8 mouse cellular contexts compared by ENCODE assay signal in the genomic region with DNA sequence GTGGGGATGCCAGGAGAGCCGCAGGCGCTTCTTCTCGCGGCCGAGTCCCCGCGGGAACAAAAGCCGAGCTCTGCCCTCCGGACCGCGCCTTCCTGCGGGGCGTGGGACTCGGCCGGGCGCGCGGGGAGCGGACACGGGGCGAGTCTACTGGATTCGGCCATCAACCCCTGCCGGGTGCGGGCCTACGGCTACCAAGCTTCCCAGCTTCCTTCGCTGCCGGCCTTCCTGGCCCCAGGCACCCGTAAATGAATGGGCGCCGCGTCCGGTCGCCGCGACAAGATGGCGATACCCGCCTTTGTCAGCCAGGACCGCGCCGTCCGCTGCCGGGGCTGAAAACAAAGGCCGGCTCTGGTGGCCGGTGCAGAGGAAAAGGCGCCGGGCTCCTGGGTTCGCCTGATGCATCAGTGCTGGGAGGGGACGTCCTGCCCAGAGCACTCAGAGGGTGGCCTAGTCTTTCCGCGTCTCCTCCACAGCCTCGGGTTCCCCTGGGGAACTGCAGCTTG. TPM values are rescaled to one million over a fixed set of nuclear protein-coding genes. Genes with fewer than 3 reads are reported as not detected.
DNase-seq lines count a peak whose midpoint lies in the region; ATAC-seq and TF ChIP-seq lines count a peak whose summit lies in the region.

No protein-coding gene starts in this region.

- DNase-seq in ovary, postnatal 36 days (ENCODE audit: low spot score), result peak; percentile 67
- no peak for DNase-seq in ovary, postnatal 10 days (ENCODE audit: low spot score)
- DNase-seq in embryo, embryonic 10.5 days (ENCODE audit: low spot score), result peak; percentile 69
- peak; percentile 69 to 72 for DNase-seq in heart, adult 18-20 months
- peak; percentile 51 for DNase-seq in liver, embryonic 13.5 days
- peak; percentile 61 for DNase-seq in naive thymus-derived CD4-positive, alpha-beta T cell, adult 2 months (ENCODE audit: low read depth)
- DNase-seq in testis, postnatal 14 days (ENCODE audit: low spot score), result peak; percentile 62

- TF ChIP-seq CTCF in intestine, postnatal 0 days (IDR thresholded peaks at IDR 0.05; ENCODE audit: low read depth), result no peak

- H3K4me1 ChIP-seq in intestine, postnatal 0 days (replicated peaks; ENCODE audit: control insufficient read depth, insufficient read depth, low read length), result peaks cover 22% of the 10 kb centered on the region
- H3K4me1 ChIP-seq in liver, embryonic 13.5 days (replicated peaks), result peaks cover 80% of the 10 kb centered on the region

- no peak for ATAC-seq in intestine, postnatal 0 days
- ATAC-seq in liver, embryonic 13.5 days (ENCODE audit: low read depth), result peak; percentile 30

- under 1% methylated on average over 46 of the region's 51 CpGs for WGBS in intestine, postnatal 0 days
- WGBS in liver, embryonic 13.5 days (ENCODE audit: insufficient replicate concordance), result under 1% methylated on average over 51 of the region's 51 CpGs

- H3K4me2 ChIP-seq in intestine, postnatal 0 days (replicated peaks; ENCODE audit: low read depth), result peak overlapping the region; percentile 84
- H3K4me2 ChIP-seq in liver, embryonic 13.5 days, result peak overlapping the region; percentile 99

- H3K4me3 ChIP-seq in intestine, postnatal 0 days (ENCODE audit: low read depth, low read length), result peak overlapping the region; percentile 97
- peak overlapping the region; percentile 92 for H3K4me3 ChIP-seq in liver, embryonic 13.5 days (replicated peaks)

- no peaks in the 10 kb centered on the region for H3K36me3 ChIP-seq in intestine, postnatal 0 days (ENCODE audit: control insufficient read depth, insufficient read depth)
- no peaks in the 10 kb centered on the region for H3K36me3 ChIP-seq in liver, embryonic 13.5 days

- peak overlapping the region; percentile 100 for H3K9ac ChIP-seq in intestine, postnatal 0 days (ENCODE audit: low read depth, low read length)
- peak overlapping the region; percentile 95 for H3K9ac ChIP-seq in liver, embryonic 13.5 days

- no peaks in the 10 kb centered on the region for H3K9me3 ChIP-seq in intestine, postnatal 0 days (ENCODE audit: control insufficient read depth)
- H3K9me3 ChIP-seq in liver, embryonic 13.5 days (replicated peaks), result no peaks in the 10 kb centered on the region

- peak overlapping the region; percentile 96 for H3K27ac ChIP-seq in intestine, postnatal 0 days (ENCODE audit: low read depth, low read length)
- H3K27ac ChIP-seq in liver, embryonic 13.5 days, result peak overlapping the region; percentile 80

- no peaks in the 10 kb centered on the region for H3K27me3 ChIP-seq in intestine, postnatal 0 days (replicated peaks; ENCODE audit: control insufficient read depth, insufficient read depth, low read length)
- no peaks in the 10 kb centered on the region for H3K27me3 ChIP-seq in liver, embryonic 13.5 days

RNA-seq across cellular contexts. Expression of a gene that starts 1.0 kb away (rescaled TPM):
- 100 to 1,000 TPM; 144 to 197 TPM for total RNA-seq in heart, adult 18-20 months (2021)
- polyA plus RNA-seq in intestine, postnatal 0 days (2015; fragmentation: Nextera tagmentation; extraction: Ambion mirVana), result 336 and 354 TPM in 2 replicates
- polyA plus RNA-seq in liver, embryonic 13.5 days (2015; fragmentation: Nextera tagmentation; extraction: Ambion mirVana), result 130 and 137 TPM in 2 replicates

RNA-seq across cellular contexts. Expression of a gene that starts 23.3 kb away (rescaled TPM):
- total RNA-seq in heart, adult 18-20 months (2021), result 1 to 10 TPM; 4.8 to 6.4 TPM
- polyA plus RNA-seq in intestine, postnatal 0 days (2015; fragmentation: Nextera tagmentation; extraction: Ambion mirVana), result 15.9 and 16.2 TPM in 2 replicates
- not detected in 2 replicates for polyA plus RNA-seq in liver, embryonic 13.5 days (2015; fragmentation: Nextera tagmentation; extraction: Ambion mirVana)

Comparison
In these comparisons a context has a peak if more than half of its experiments do, and no peak if none do; other contexts are left out.
1. RNA of a gene that starts 23.3 kb away (polyA plus RNA-seq): 15.9 to 16.2 TPM in intestine, postnatal 0 days; not detected in liver, embryonic 13.5 days; every median in the first group is over 10 times any median in the second.